Mouse (Mus musculus): ENCODE data around the gene Spsb3. TPM values are rescaled to one million over a fixed set of nuclear protein-coding genes. Genes with fewer than 3 reads are reported as not detected.

Spsb3 gene
- polyA plus RNA-seq, 1 experiment, result 10.5 TPM

DNA sequence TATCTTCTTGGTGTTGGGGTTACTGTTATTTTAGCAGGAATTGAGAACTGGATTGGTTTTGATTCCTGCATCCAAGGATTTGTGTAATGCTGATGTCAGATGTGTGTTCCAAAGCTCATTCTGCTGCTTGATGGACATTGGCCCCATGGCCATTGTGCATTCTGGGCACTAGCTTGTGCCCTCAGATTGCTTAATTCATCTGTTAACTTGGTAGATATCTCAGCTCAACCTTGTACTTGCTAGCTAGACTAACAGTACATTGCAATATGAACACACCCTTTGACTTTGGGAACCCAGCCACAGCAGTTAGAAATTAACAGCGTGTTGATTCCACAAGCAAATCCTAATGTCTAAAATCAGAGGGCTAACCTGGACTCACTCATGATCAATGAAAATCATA, 39.1 kb upstream of the Spsb3 start:
- H3K27me3 ChIP-seq (ENCODE audit: control insufficient read depth, insufficient read depth, low read length, poor library complexity, severe bottlenecking), result no peaks in the 10 kb centered on the region
- no peak for TF ChIP-seq CTCF (IDR thresholded peaks at IDR 0.05; ENCODE audit: low read depth, low read length)
- no peak for TF ChIP-seq EP300 (IDR thresholded peaks at IDR 0.05; ENCODE audit: insufficient read depth, low read depth, low read length)
- TF ChIP-seq POLR2A (IDR thresholded peaks at IDR 0.05; ENCODE audit: insufficient read depth, low read length), result no peak
- peaks cover 2% of the 10 kb centered on the region for H3K4me1 ChIP-seq (ENCODE audit: control insufficient read depth, insufficient read depth, low read length)
- H3K27ac ChIP-seq (ENCODE audit: insufficient read depth, low read length), result no peak overlapping the region
- H3K9me3 ChIP-seq (replicated peaks; ENCODE audit: control insufficient read depth, insufficient read depth, low read length, poor library complexity, severe bottlenecking), result no peaks in the 10 kb centered on the region
- H3K9ac ChIP-seq (ENCODE audit: low read depth, poor library complexity, severe bottlenecking), result no peak overlapping the region
- no peaks in the 10 kb centered on the region for H3K36me3 ChIP-seq (ENCODE audit: control insufficient read depth, insufficient read depth, low read length, poor library complexity, severe bottlenecking)
- no peak overlapping the region for H3K4me3 ChIP-seq (ENCODE audit: low read depth, low read length)

GRCm38 (mm10) chr17:24848600-24849031, 37.8 kb upstream of the Spsb3 start:
- H3K27ac ChIP-seq (ENCODE audit: insufficient read depth, low read length), result no peak overlapping the region
- 0 out of 2 replicates have a peak overlapping the region, but pooled peaks have one; percentile 23 for H3K9ac ChIP-seq (ENCODE audit: low read depth, poor library complexity, severe bottlenecking)
- no peaks in the 10 kb centered on the region for H3K27me3 ChIP-seq (ENCODE audit: control insufficient read depth, insufficient read depth, low read length, poor library complexity, severe bottlenecking)
- TF ChIP-seq CTCF (IDR thresholded peaks at IDR 0.05; ENCODE audit: low read depth, low read length) (no peak), POLR2A (IDR thresholded peaks at IDR 0.05; ENCODE audit: insufficient read depth, low read length) (no peak), EP300 (IDR thresholded peaks at IDR 0.05; ENCODE audit: insufficient read depth, low read depth, low read length) (no peak)
- no peak overlapping the region for H3K4me3 ChIP-seq (ENCODE audit: low read depth, low read length)
- peaks cover 2% of the 10 kb centered on the region for H3K4me1 ChIP-seq (ENCODE audit: control insufficient read depth, insufficient read depth, low read length)
- no peaks in the 10 kb centered on the region for H3K36me3 ChIP-seq (ENCODE audit: control insufficient read depth, insufficient read depth, low read length, poor library complexity, severe bottlenecking)
- no peaks in the 10 kb centered on the region for H3K9me3 ChIP-seq (replicated peaks; ENCODE audit: control insufficient read depth, insufficient read depth, low read length, poor library complexity, severe bottlenecking)

GRCm38 (mm10) chr17:24849733-24850064, 36.7 kb upstream of the Spsb3 start:
- peak overlapping the region; percentile 65 for H3K27ac ChIP-seq (ENCODE audit: insufficient read depth, low read length)
- no peak for TF ChIP-seq CTCF (IDR thresholded peaks at IDR 0.05; ENCODE audit: low read depth, low read length)

DNA sequence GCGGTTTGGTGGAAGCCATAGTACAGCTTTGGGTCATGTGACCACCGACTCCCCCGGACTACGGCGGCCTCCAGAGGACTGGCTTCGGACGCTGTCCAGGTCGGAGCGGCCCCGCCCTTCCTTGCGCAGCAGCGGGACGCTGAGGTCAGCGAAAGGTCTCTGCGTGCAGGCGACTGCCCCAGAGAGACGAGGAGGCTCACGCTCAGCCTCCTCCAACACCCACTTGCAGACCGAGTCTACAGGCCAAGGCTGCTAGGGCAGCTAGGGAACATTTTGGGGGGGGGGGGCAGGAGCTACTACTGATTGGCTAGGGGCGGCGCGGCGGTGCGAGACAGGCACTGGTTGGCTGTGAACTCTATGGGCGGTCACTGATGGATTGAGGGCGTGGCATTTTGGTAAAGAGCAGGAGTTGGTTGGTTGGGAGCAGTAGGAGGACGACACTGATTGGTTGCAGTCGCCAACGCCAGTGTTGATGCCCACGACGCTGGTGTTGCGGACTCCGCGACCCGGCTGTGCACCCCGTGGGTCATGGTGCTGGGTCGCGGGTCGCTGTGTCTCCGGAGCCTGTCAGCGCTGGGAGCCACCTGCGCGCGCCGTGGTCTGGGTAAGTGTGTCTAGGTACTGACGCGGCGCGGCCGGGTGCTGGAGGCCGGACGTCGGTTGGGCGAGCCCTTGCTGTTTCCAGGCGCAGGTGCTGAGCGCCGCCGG, 36.2 kb upstream of the Spsb3 start, which contains the start of gene Fahd1:
Gene Fahd1 (minus strand): TSS at position 300 of the 708 bp plus-strand sequence.
- peaks cover 2% of the 10 kb centered on the region for H3K4me1 ChIP-seq (ENCODE audit: control insufficient read depth, insufficient read depth, low read length)
- TF ChIP-seq POLR2A (IDR thresholded peaks at IDR 0.05; ENCODE audit: insufficient read depth, low read length) (peak; percentile 39), CTCF (IDR thresholded peaks at IDR 0.05; ENCODE audit: low read depth, low read length) (no peak)
- H3K27me3 ChIP-seq (ENCODE audit: control insufficient read depth, insufficient read depth, low read length, poor library complexity, severe bottlenecking), result no peaks in the 10 kb centered on the region
- no peaks in the 10 kb centered on the region for H3K9me3 ChIP-seq (replicated peaks; ENCODE audit: control insufficient read depth, insufficient read depth, low read length, poor library complexity, severe bottlenecking)
- no peaks in the 10 kb centered on the region for H3K36me3 ChIP-seq (ENCODE audit: control insufficient read depth, insufficient read depth, low read length, poor library complexity, severe bottlenecking)
- peak within 1 kb of the TSS; percentile 43 for H3K9ac ChIP-seq (ENCODE audit: low read depth, poor library complexity, severe bottlenecking)
- H3K4me3 ChIP-seq (ENCODE audit: low read depth, low read length), result peak within 1 kb of the TSS; percentile 73
- peak within 1 kb of the TSS; percentile 65 for H3K27ac ChIP-seq (ENCODE audit: insufficient read depth, low read length)

More at GRCm38 (mm10) chr17:24849733-24850064, 36.7 kb upstream of the Spsb3 start:
- peak overlapping the region; percentile 69 for H3K4me3 ChIP-seq (ENCODE audit: low read depth, low read length)
- no peaks in the 10 kb centered on the region for H3K36me3 ChIP-seq (ENCODE audit: control insufficient read depth, insufficient read depth, low read length, poor library complexity, severe bottlenecking)
- no peaks in the 10 kb centered on the region for H3K9me3 ChIP-seq (replicated peaks; ENCODE audit: control insufficient read depth, insufficient read depth, low read length, poor library complexity, severe bottlenecking)
- peak overlapping the region; percentile 18 for H3K9ac ChIP-seq (ENCODE audit: low read depth, poor library complexity, severe bottlenecking)
- H3K4me1 ChIP-seq (ENCODE audit: control insufficient read depth, insufficient read depth, low read length), result peaks cover 2% of the 10 kb centered on the region
- no peaks in the 10 kb centered on the region for H3K27me3 ChIP-seq (ENCODE audit: control insufficient read depth, insufficient read depth, low read length, poor library complexity, severe bottlenecking)

DNA sequence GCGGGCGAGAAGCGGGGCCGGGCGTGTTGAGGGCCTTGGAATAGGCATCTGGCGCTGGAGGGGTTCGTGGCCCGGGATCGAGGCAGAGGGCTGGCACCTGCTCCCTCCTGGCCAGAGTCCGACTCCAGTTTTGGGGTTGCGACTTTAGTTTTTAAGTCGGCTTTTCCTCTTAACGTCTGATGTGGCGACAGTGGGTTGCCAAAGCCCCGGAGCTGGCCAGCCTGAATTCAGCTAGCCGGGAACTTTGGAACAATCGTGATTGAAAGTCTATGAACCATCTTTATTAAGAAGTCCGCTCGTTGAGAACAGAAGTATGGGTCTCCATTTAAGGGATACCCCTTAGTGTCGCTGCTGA, 35.7 kb upstream of the Spsb3 start:
- Histone ChIP-seq H3K27ac (ENCODE audit: insufficient read depth, low read length) (no peak overlapping the region), H3K27me3 (ENCODE audit: control insufficient read depth, insufficient read depth, low read length, poor library complexity, severe bottlenecking) (no peaks in the 10 kb centered on the region), H3K4me1 (ENCODE audit: control insufficient read depth, insufficient read depth, low read length) (peaks cover 3% of the 10 kb centered on the region), H3K9me3 (replicated peaks; ENCODE audit: control insufficient read depth, insufficient read depth, low read length, poor library complexity, severe bottlenecking) (no peaks in the 10 kb centered on the region), H3K4me3 (ENCODE audit: low read depth, low read length) (peak overlapping the region; percentile 73), H3K36me3 (ENCODE audit: control insufficient read depth, insufficient read depth, low read length, poor library complexity, severe bottlenecking) (no peaks in the 10 kb centered on the region), H3K9ac (ENCODE audit: low read depth, poor library complexity, severe bottlenecking) (peak overlapping the region; percentile 43)
- TF ChIP-seq EP300 (IDR thresholded peaks at IDR 0.05; ENCODE audit: insufficient read depth, low read depth, low read length) (no peak), CTCF (IDR thresholded peaks at IDR 0.05; ENCODE audit: low read depth, low read length) (no peak)

GRCm38 (mm10) chr17:24851381-24852125, 34.9 kb upstream of the Spsb3 start:
- no peak overlapping the region for H3K27ac ChIP-seq (ENCODE audit: insufficient read depth, low read length)
- H3K9me3 ChIP-seq (replicated peaks; ENCODE audit: control insufficient read depth, insufficient read depth, low read length, poor library complexity, severe bottlenecking), result no peaks in the 10 kb centered on the region
- no peaks in the 10 kb centered on the region for H3K36me3 ChIP-seq (ENCODE audit: control insufficient read depth, insufficient read depth, low read length, poor library complexity, severe bottlenecking)
- H3K4me3 ChIP-seq (ENCODE audit: low read depth, low read length), result no peak overlapping the region; the same call in 1 of the 2 replicates
- H3K27me3 ChIP-seq (ENCODE audit: control insufficient read depth, insufficient read depth, low read length, poor library complexity, severe bottlenecking), result no peaks in the 10 kb centered on the region
- peak overlapping the region; percentile 43; the same call in 1 of the 2 replicates for H3K9ac ChIP-seq (ENCODE audit: low read depth, poor library complexity, severe bottlenecking)
- TF ChIP-seq EP300 (IDR thresholded peaks at IDR 0.05; ENCODE audit: insufficient read depth, low read depth, low read length) (no peak), POLR2A (IDR thresholded peaks at IDR 0.05; ENCODE audit: insufficient read depth, low read length) (no peak), CTCF (IDR thresholded peaks at IDR 0.05; ENCODE audit: low read depth, low read length) (no peak)
- peaks cover 3% of the 10 kb centered on the region for H3K4me1 ChIP-seq (ENCODE audit: control insufficient read depth, insufficient read depth, low read length)
